Mouse (Mus musculus) liver, embryonic 14.5 days (tissue): ENCODE results near the gene Timeless. TPM values are rescaled to one million over a fixed set of nuclear protein-coding genes. Genes with fewer than 3 reads are reported as not detected.
"Not testable (repeated sequence)": the region's sequence is repeated elsewhere in the genome, so short reads cannot be mapped to it uniquely, and the experiment has no call there.

ENCODE experiments used
- ATAC-seq: fragments of 200-750 bp; cut with Nextera tagmentation; 2 replicates; pipeline ENCODE4 v1.8.0; 2017; ENCODE audit warnings: moderate number of reproducible peaks, mild to moderate bottlenecking, moderate library complexity; ENCODE audit not compliant: insufficient read depth
- DNase-seq, 3 experiments: peaks; one replicate each; pipeline ENCODE4 v3.0.0-alpha.2; 2012 to 2013; ENCODE audit warnings: low read depth in 3 of 3, low spot score in 3 of 3
- H3K27ac ChIP-seq: fragments of 300-500 bp; sonication (generic); 2 replicates; pipeline ENCODE4 v1.5.1; 2014; ENCODE audit warnings: moderate library complexity, mild to moderate bottlenecking, control low read depth, inconsistent platforms
- H3K27me3 ChIP-seq: fragments of 300-500 bp; sonication (generic); 2 replicates; pipeline ENCODE4 v1.6.1; 2014; ENCODE audit warnings: mild to moderate bottlenecking, low read length, moderate library complexity; ENCODE audit not compliant: control insufficient read depth, insufficient read depth
- H3K36me3 ChIP-seq: fragments of 300-500 bp; sonication (generic); replicated peaks from 2 replicates; pipeline ENCODE4 v1.6.1; 2014; ENCODE audit warnings: low read depth; ENCODE audit not compliant: control insufficient read depth, insufficient read depth
- H3K4me1 ChIP-seq, 2 experiments: fragments of 200-500 bp in 1 of 2; fragments of 300-500 bp in 1 of 2; sonication (generic) in 1 of 2; replicated peaks; 2 replicates each; pipeline ENCODE4 v1.6.1; 2012 to 2014; ENCODE audit warnings: antibody characterized with exemption in 1 of 2, inconsistent platforms in 1 of 2, low read length in 1 of 2; ENCODE audit not compliant: control insufficient read depth in 2 of 2, insufficient read depth in 2 of 2
- H3K4me2 ChIP-seq: fragments of 300-500 bp; sonication (generic); 2 replicates; pipeline ENCODE4 v1.6.1; 2014; ENCODE audit warnings: low read depth, mild to moderate bottlenecking, control low read depth, moderate library complexity
- H3K4me3 ChIP-seq, 2 experiments: fragments of 200-500 bp in 1 of 2; fragments of 300-500 bp in 1 of 2; sonication (generic) in 1 of 2; 2 replicates each; pipeline ENCODE4 v1.5.1; 2012 to 2014; ENCODE audit warnings: low read depth in 2 of 2, low read length in 2 of 2, mild to moderate bottlenecking in 2 of 2, control low read depth in 1 of 2, inconsistent platforms in 1 of 2, moderate library complexity in 1 of 2; ENCODE audit not compliant: insufficient read depth in 1 of 2
- H3K9ac ChIP-seq: fragments of 300-500 bp; sonication (generic); replicated peaks from 2 replicates; pipeline ENCODE4 v1.6.1; 2014; ENCODE audit warnings: mild to moderate bottlenecking, control low read depth, moderate library complexity
- H3K9me3 ChIP-seq: fragments of 300-500 bp; sonication (generic); 2 replicates; pipeline ENCODE4 v1.6.1; 2016; ENCODE audit warnings: low read length, mixed read lengths; ENCODE audit not compliant: control insufficient read depth
- CTCF ChIP-seq: IDR thresholded peaks from 2 replicates; pipeline ENCODE4 v1.5.1; 2016; ENCODE audit warnings: antibody characterized with exemption, low read depth, control low read depth
- EP300 ChIP-seq: IDR thresholded peaks from 2 replicates; pipeline ENCODE4 v1.6.1; 2016; ENCODE audit warnings: antibody characterized with exemption, low read depth
- WGBS: fragments of 180-500 bp; shearing (Covaris S2); extraction: QIAGEN DNeasy Blood & Tissue Kit; methylation state at CpG from one replicate; pipeline ENCODE4 v1.1.7; 2014; ENCODE audit not compliant: insufficient replicate concordance; 5-methylcytosine and 5-hydroxymethylcytosine counted together
- polyA plus RNA-seq, 2 experiments: library from polyadenylated mRNA; depleted of rRNA in 1 of 2; stranded (reverse) in 1 of 2; unstranded in 1 of 2; fragments of >200 nt; fragmentation: Nextera tagmentation in 1 of 2; extraction: Ambion mirVana in 1 of 2; gene quantifications; 2 replicates each; pipeline versions ENCODE4 v1.2.1 to v1.2.3; 2012 to 2014

The Timeless gene
- polyA plus RNA-seq, 2 experiments, result 12.9 to 23.4 TPM

GRCm38 (mm10) chr10:128280943-128281342 lies 49.1 kb downstream of the Timeless start:
- Histone ChIP-seq H3K9ac (no peak overlapping the region), H3K4me2 (no peak overlapping the region), H3K9me3 (no peaks in the 10 kb centered on the region), H3K27me3 (no peaks in the 10 kb centered on the region), H3K4me3 (no peak overlapping the region), H3K36me3 (peaks cover 10% of the 10 kb centered on the region), H3K4me1 (no peaks in the 10 kb centered on the region), H3K27ac (no peak overlapping the region)
- WGBS, result 75% methylated on average over 6 of the region's 6 CpGs
- DNase-seq, result no peak
- no peak for ATAC-seq
- TF ChIP-seq CTCF, result no peak

GRCm38 (mm10) chr10:128281682-128282081 lies 49.8 kb downstream of the Timeless start:
- ATAC-seq (no peak), DNase-seq (no peak)
- Histone ChIP-seq H3K4me3 (no peak overlapping the region), H3K4me1 (no peaks in the 10 kb centered on the region), H3K36me3 (peaks cover 10% of the 10 kb centered on the region), H3K27me3 (no peaks in the 10 kb centered on the region), H3K9me3 (no peaks in the 10 kb centered on the region), H3K27ac (no peak overlapping the region), H3K4me2 (no peak overlapping the region), H3K9ac (no peak overlapping the region)
- TF ChIP-seq CTCF (peak; percentile 9; the same call in 1 of the 2 replicates), EP300 (no peak)
- 85% methylated on average over 14 of the region's 14 CpGs for WGBS

- H3K9me3 ChIP-seq, result no peaks in the 10 kb centered on the region
- H3K4me3 ChIP-seq, result no peak overlapping the region
- no peak for TF ChIP-seq EP300
- TF ChIP-seq CTCF, result no peak
- no peak overlapping the region for H3K4me2 ChIP-seq
- 81% methylated on average over 20 of the region's 20 CpGs for WGBS
- no peaks in the 10 kb centered on the region for H3K27me3 ChIP-seq
- ATAC-seq, result no peak
- DNase-seq, result no peak
- H3K36me3 ChIP-seq, result peaks cover 10% of the 10 kb centered on the region
- no peak overlapping the region for H3K27ac ChIP-seq
- no peak overlapping the region for H3K9ac ChIP-seq
- no peaks in the 10 kb centered on the region for H3K4me1 ChIP-seq
Measured at GRCm38 (mm10) chr10:128282886-128283450, 51.1 kb downstream of the Timeless start.

- DNase-seq, result peak in 2 of 3 experiments; percentile 53 to 58
- TF ChIP-seq EP300 (no peak), CTCF (peak; percentile 86)
- no peaks in the 10 kb centered on the region for H3K27me3 ChIP-seq
- H3K9ac ChIP-seq, result no peak overlapping the region
- H3K27ac ChIP-seq, result no peak overlapping the region
- H3K4me2 ChIP-seq, result no peak overlapping the region
- no peak overlapping the region for H3K4me3 ChIP-seq
- WGBS, result 62% methylated on average over 31 of the region's 31 CpGs
- peak; percentile 28; the same call in 1 of the 2 replicates for ATAC-seq
- peaks cover 10% of the 10 kb centered on the region for H3K36me3 ChIP-seq
- H3K9me3 ChIP-seq, result no peaks in the 10 kb centered on the region
- H3K4me1 ChIP-seq, result no peaks in the 10 kb centered on the region
Measured at GRCm38 (mm10) chr10:128283604-128284579, 52.0 kb downstream of the Timeless start.

- not testable (repeated sequence) for H3K4me2 ChIP-seq, H3K27ac ChIP-seq, H3K27me3 ChIP-seq, H3K9me3 ChIP-seq, H3K9ac ChIP-seq, H3K36me3 ChIP-seq, H3K4me1 ChIP-seq, ATAC-seq, H3K4me3 ChIP-seq, DNase-seq
- 93% methylated on average over 1 of the region's 1 CpGs for WGBS
Measured at GRCm38 (mm10) chr10:128290594-128290993, 58.7 kb downstream of the Timeless start.
